Mouse (Mus musculus): ENCODE results near the gene Gm2174. TPM values are rescaled to one million over a fixed set of nuclear protein-coding genes. Genes with fewer than 3 reads are reported as not detected.
A peak's percentile ranks its signal among the peaks of the same experiment; 100 is the strongest.

The Gm2174 gene
- not detected for polyA plus RNA-seq (2021)

DNA sequence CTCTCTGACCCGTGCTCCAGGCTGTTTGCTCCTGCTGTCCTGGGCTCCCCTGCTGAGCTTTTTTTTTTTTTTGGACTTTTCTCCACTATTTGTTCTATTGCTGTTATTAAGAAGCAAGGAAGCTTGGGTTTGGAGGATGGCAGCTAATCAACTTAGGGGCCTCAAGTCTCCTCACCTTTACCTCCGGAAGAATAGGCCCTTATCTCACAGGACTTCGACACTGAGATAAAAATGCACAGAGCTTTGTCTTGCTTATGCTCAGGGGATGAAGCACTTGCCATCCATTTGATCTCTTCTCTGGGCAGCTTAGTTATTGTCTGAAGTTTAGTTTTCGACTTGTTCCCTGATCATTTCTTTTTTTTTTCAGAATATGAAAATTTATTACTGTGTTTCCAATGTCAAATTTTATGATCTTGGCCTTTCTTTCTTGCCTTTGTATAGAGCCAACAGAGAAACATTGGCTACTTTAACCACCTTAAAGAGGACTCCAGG is at the start of gene Gm2174:
Gene Gm2174, plus strand, starts transcription at position 442 of the 492 bp plus-strand sequence.
- TF ChIP-seq CTCF (IDR thresholded peaks at IDR 0.05): no peak
- H3K27me3 ChIP-seq: peaks cover 33% of the 10 kb centered on the region
- ChIA-PET POLR2A (interaction anchor here (0.6 kb wide), 1 partner anchor 540 kb away, joined by 3 read pairs; no protein-coding TSS in a partner anchor), CTCF (no interaction called here)
- DNase-seq (ENCODE audit: low read depth, low spot score) (no peak), ATAC-seq (no peak)
- in situ Hi-C loops (cut with MboI; ENCODE audit: low pct_unique_long_range_greater_than_20kb): loop anchor here (25.0 kb wide), 1 partner anchor 390 kb away; no protein-coding TSS in a partner anchor

- ChIA-PET CTCF (no interaction called here), POLR2A (no interaction called here)
- H3K27me3 ChIP-seq: peaks cover 13% of the 10 kb centered on the region
- no peak for TF ChIP-seq CTCF (IDR thresholded peaks at IDR 0.05)
- DNase-seq (ENCODE audit: low read depth, low spot score): no peak
- in situ Hi-C loops (cut with MboI; ENCODE audit: low pct_unique_long_range_greater_than_20kb): no loop called here
- ATAC-seq: no peak
These were observed 43.1 kb upstream of the Gm2174 start for GRCm38 (mm10) chrX:56404646-56405045.

DNA sequence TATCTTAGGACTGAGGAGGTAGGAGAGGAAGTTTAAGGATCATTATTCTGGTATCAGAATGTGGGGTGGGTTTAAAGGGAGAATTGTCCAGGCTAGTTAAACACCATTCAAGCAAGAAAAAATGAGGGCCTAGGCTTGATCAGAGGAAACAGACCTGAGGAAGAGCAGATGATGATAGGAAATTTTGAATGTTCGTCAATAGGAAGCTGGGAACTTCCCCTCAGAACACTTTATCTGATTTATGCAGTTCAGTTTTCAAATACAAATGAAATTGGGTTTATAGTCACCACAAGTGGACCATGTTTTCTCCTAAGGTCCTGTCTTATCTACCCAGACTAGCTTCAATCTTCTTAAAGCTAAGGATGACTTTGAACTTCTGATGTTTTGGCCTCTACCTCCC is 42.3 kb upstream of the Gm2174 start:
- no peak for ATAC-seq
- no peak for TF ChIP-seq CTCF (IDR thresholded peaks at IDR 0.05)
- peaks cover 9% of the 10 kb centered on the region for H3K27me3 ChIP-seq
- in situ Hi-C loops (cut with MboI; ENCODE audit: low pct_unique_long_range_greater_than_20kb): no loop called here
- POLR2A ChIA-PET: no interaction called here
- CTCF ChIA-PET: no interaction called here
- no peak for DNase-seq (ENCODE audit: low read depth, low spot score)

DNA sequence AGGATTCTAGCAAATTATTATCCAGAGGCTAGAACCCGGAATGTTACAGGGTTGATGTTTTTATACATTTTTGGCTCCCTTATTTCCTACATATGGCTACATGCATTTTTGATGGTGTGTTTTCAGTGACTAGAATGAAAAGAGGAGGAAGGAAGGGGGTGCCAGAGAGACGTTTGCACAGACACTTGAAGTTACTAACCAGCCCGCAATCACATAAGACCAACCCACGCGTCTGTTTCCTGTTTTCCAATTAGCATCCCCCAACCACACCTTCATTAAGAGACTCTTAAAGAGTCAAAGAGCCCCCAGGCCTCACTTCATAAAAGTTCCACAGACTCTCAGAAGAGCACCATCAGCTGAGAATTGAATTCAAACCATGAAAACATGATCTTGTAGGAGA is 41.6 kb upstream of the Gm2174 start:
- peaks cover 7% of the 10 kb centered on the region for H3K27me3 ChIP-seq
- DNase-seq (ENCODE audit: low read depth, low spot score) (no peak), ATAC-seq (no peak)
- POLR2A ChIA-PET: no interaction called here
- in situ Hi-C loops (cut with MboI; ENCODE audit: low pct_unique_long_range_greater_than_20kb): no loop called here
- CTCF ChIA-PET: no interaction called here
- no peak for TF ChIP-seq CTCF (IDR thresholded peaks at IDR 0.05)

GRCm38 (mm10) chrX:56416277-56416676 is 31.5 kb upstream of the Gm2174 start:
- in situ Hi-C loops (cut with MboI; ENCODE audit: low pct_unique_long_range_greater_than_20kb): no loop called here
- TF ChIP-seq CTCF (IDR thresholded peaks at IDR 0.05): no peak
- POLR2A ChIA-PET: no interaction called here
- peaks cover 10% of the 10 kb centered on the region for H3K27me3 ChIP-seq
- no peak for ATAC-seq
- CTCF ChIA-PET: interaction anchor here (1.0 to 1.1 kb wide), 2 partner anchors 11 kb away, joined by 3 to 4 read pairs; no protein-coding TSS in a partner anchor
- no peak for DNase-seq (ENCODE audit: low read depth, low spot score)

- in situ Hi-C loops (cut with MboI; ENCODE audit: low pct_unique_long_range_greater_than_20kb): no loop called here
- ATAC-seq (no peak), DNase-seq (ENCODE audit: low read depth, low spot score) (no peak)
- CTCF ChIA-PET: interaction anchor here (1.1 kb wide), 1 partner anchor 10 kb away, joined by 4 read pairs; no protein-coding TSS in a partner anchor
- peaks cover 12% of the 10 kb centered on the region for H3K27me3 ChIP-seq
- TF ChIP-seq CTCF (IDR thresholded peaks at IDR 0.05): peak; percentile 19
- POLR2A ChIA-PET: interaction anchor here (0.7 kb wide), 1 partner anchor 211 kb away, joined by 4 read pairs; no protein-coding TSS in a partner anchor
These were observed 30.2 kb upstream of the Gm2174 start for GRCm38 (mm10) chrX:56417541-56417940.

GRCm38 (mm10) chrX:56430601-56431000 is 17.2 kb upstream of the Gm2174 start:
- TF ChIP-seq CTCF (IDR thresholded peaks at IDR 0.05): peak; percentile 62
- peaks cover 8% of the 10 kb centered on the region for H3K27me3 ChIP-seq
- DNase-seq (ENCODE audit: low read depth, low spot score) (no peak), ATAC-seq (no peak)
- ChIA-PET POLR2A (no interaction called here), CTCF (interaction anchor here (1.7 kb wide), 1 partner anchor 59 kb away, joined by 8 read pairs; no protein-coding TSS in a partner anchor)
- in situ Hi-C loops (cut with MboI; ENCODE audit: low pct_unique_long_range_greater_than_20kb): loop anchor here (5.0 to 25.0 kb wide), 2 partner anchors 57 to 407 kb away; no protein-coding TSS in a partner anchor

GRCm38 (mm10) chrX:56435758-56436283 is 11.9 kb upstream of the Gm2174 start:
- peaks cover 50% of the 10 kb centered on the region for H3K27me3 ChIP-seq
- ATAC-seq: no peak
- no peak for DNase-seq (ENCODE audit: low read depth, low spot score)
- CTCF ChIA-PET: no interaction called here
- no peak for TF ChIP-seq CTCF (IDR thresholded peaks at IDR 0.05)
- POLR2A ChIA-PET: no interaction called here
- in situ Hi-C loops (cut with MboI; ENCODE audit: low pct_unique_long_range_greater_than_20kb): loop anchor here (25.0 kb wide), 1 partner anchor 401 kb away; no protein-coding TSS in a partner anchor

GRCm38 (mm10) chrX:56446487-56447428 is 1.0 kb upstream of the Gm2174 start:
- ChIA-PET POLR2A (interaction anchor here (0.6 kb wide), 1 partner anchor 540 kb away, joined by 3 read pairs; no protein-coding TSS in a partner anchor), CTCF (interaction anchor here (0.8 kb wide), 1 partner anchor 15 kb away, joined by 3 read pairs; no protein-coding TSS in a partner anchor)
- in situ Hi-C loops (cut with MboI; ENCODE audit: low pct_unique_long_range_greater_than_20kb): loop anchor here (25.0 kb wide), 1 partner anchor 391 kb away; no protein-coding TSS in a partner anchor
- DNase-seq (ENCODE audit: low read depth, low spot score): no peak
- ATAC-seq: no peak
- H3K27me3 ChIP-seq: peaks cover 41% of the 10 kb centered on the region
- TF ChIP-seq CTCF (IDR thresholded peaks at IDR 0.05): no peak

- ChIA-PET POLR2A (no interaction called here), CTCF (no interaction called here)
- H3K27me3 ChIP-seq: peaks cover 26% of the 10 kb centered on the region
- peak; percentile 10 for DNase-seq (ENCODE audit: low read depth, low spot score)
- in situ Hi-C loops (cut with MboI; ENCODE audit: low pct_unique_long_range_greater_than_20kb): no loop called here
- no peak for TF ChIP-seq CTCF (IDR thresholded peaks at IDR 0.05)
- ATAC-seq: peak; percentile 64
These were observed 7.1 kb downstream of the Gm2174 start, which contains the start of gene Ints6l for GRCm38 (mm10) chrX:56454671-56455371. Gene Ints6l (plus strand): TSS chrX:56454857.
